Mouse (Mus musculus) cerebellum, adult 2 months (tissue): ENCODE results near the gene Idua.

ENCODE experiments used
- CTCF ChIP-seq: fragments of 200-500 bp; IDR thresholded peaks from 2 replicates; pipeline ENCODE4 v1.5.1; 2011; ENCODE audit warnings: low read depth, mild to moderate bottlenecking, control low read depth, low read length, moderate library complexity, borderline replicate concordance; ENCODE audit not compliant: insufficient read depth
- POLR2A ChIP-seq: fragments of 200-500 bp; IDR thresholded peaks from 2 replicates; pipeline ENCODE4 v1.6.1; 2011; ENCODE audit warnings: low read length, control low read depth, borderline replicate concordance; ENCODE audit not compliant: insufficient read depth

- no peak for TF ChIP-seq POLR2A
- TF ChIP-seq CTCF, result no peak
Observed at GRCm38 (mm10) chr5:108647311-108647710, 12.8 kb upstream of the Idua start.
